Mouse (Mus musculus) testis, postnatal 14 days (tissue): ENCODE measurements around the gene Slc29a1.
A peak's percentile ranks its signal among the peaks of the same experiment; 100 is the strongest.

Source experiments
- DNase-seq: peaks from one replicate; pipeline ENCODE4 v3.0.0; 2021; ENCODE audit warnings: low spot score

The Slc29a1 gene

DNA sequence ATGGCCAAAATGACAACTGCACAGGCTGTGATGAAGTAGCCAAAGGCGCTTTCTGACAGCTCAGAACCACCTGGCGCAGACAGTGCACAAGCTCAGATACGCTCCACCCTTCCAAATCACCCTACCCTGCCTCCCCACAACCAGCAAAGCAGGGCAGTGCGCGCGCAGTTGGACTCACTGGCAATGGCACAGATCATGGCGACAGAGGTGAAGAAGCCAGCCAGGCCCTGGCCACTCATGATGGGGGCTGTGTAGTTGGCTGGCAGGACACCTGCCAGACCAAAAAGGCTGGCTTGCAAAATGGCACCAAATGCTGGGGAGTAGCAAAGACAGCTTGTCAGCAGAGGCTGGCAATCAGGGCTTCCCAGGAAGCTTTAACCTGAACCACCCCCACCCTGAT, 10.2 kb downstream of the Slc29a1 start:
- DNase-seq: no peak

GRCm38 (mm10) chr17:45588370-45588769, 11.0 kb downstream of the Slc29a1 start:
- no peak for DNase-seq

GRCm38 (mm10) chr17:45586449-45586837, 13.0 kb downstream of the Slc29a1 start:
- DNase-seq: no peak

GRCm38 (mm10) chr17:45585725-45586448, 13.5 kb downstream of the Slc29a1 start:
- DNase-seq: no peak

DNA sequence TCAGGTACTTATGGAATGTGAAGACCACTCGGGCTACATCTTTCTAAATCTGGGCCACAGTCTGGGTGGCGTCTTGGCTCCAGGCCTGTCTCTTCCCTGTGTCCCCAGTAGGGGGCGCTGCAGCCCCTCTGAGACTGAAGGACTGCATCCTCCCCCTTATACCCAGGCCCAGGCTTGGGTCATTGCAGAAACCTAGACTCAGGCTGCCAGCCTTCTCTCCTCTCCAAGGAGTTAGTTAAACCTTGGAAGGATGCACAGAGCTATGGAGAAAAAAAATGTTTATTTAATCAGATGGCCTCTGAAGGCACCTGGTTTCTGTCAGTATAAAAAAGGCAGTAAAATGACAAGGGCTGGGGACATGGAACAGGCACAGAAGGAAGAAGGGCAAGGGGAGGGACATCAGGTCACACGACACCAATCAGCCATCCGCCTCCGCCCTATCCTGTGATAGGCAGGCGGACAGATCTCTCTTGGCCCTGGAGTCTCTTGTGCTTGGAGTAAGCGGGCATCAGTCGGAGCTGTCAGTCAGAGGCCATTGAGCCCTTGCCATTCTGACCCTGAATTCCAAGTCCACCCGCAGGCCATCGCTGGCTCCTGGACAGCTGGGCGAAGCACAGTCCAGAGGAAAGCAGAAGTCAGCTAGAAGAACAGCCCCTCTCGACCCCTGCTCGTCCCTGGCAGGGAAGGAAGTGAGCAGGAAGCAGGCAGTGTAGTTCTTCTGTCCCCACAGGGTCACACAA, 14.3 kb downstream of the Slc29a1 start:
- DNase-seq: peak; percentile 74

- peak; percentile 87 for DNase-seq
These were observed 15.1 kb downstream of the Slc29a1 start for GRCm38 (mm10) chr17:45584096-45584896.

GRCm38 (mm10) chr17:45582715-45583355, 16.6 kb downstream of the Slc29a1 start:
- no peak for DNase-seq

GRCm38 (mm10) chr17:45582188-45582587, 17.2 kb downstream of the Slc29a1 start:
- no peak for DNase-seq

GRCm38 (mm10) chr17:45581567-45581983, 17.8 kb downstream of the Slc29a1 start:
- DNase-seq: no peak

- DNase-seq: no peak
These were observed 18.4 kb downstream of the Slc29a1 start for GRCm38 (mm10) chr17:45580958-45581477.

GRCm38 (mm10) chr17:45579554-45579953, 19.9 kb downstream of the Slc29a1 start:
- DNase-seq: no peak

GRCm38 (mm10) chr17:45578843-45579242, 20.6 kb downstream of the Slc29a1 start:
- no peak for DNase-seq

DNA sequence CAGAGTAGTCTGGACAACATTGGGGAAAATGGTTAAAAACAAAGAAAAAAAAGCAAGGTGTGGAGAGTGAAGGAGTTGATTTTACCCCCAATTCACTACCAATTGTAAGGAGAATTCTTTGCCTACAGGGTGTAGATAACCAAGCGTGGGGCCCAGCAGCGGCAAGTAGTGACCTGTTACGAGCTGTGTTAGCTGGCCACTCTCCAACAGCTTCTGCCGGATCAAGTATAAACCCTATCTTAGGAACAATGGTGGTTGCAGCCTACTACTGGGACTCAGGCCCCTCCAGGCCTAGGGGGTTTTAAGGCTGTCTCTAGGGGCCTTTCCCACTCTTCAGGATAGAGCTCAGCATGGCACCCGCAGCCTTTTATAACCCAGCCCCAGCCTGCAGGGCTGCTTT, 21.2 kb downstream of the Slc29a1 start:
- DNase-seq: no peak

- DNase-seq: no peak
These were observed 24.1 kb downstream of the Slc29a1 start for GRCm38 (mm10) chr17:45575123-45575897.

DNA sequence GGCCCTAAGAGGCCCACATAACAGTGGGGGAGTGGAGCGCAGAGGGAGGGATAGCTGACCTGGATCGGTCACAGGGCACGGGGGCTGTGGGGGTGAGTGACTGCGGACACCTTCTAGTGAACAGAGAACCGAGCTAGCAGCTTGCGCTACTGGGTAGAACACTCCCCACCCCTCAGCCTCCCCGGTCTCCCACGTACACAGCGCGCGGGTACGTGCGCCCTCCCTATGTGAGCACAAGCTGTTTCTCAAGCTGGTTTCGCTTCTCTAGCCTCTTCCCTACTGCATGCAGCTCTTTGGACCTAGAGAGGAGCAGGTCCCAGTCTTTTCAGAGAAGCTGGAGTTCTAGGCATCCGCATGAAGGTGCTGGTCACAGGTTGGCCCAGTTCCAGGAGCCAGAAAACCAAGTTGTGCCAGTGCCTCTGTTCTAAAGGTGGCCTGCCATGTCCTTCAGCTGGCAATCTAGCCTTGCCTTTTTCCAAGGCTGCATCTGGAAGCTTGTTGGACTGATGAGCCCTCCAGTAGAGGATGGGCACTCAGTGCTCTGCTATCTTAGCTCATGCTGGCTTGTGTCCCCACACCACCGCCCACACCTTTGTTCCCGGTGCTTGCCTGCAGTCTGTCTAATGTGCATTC, 25.2 kb downstream of the Slc29a1 start:
- DNase-seq: peak; percentile 80

DNA sequence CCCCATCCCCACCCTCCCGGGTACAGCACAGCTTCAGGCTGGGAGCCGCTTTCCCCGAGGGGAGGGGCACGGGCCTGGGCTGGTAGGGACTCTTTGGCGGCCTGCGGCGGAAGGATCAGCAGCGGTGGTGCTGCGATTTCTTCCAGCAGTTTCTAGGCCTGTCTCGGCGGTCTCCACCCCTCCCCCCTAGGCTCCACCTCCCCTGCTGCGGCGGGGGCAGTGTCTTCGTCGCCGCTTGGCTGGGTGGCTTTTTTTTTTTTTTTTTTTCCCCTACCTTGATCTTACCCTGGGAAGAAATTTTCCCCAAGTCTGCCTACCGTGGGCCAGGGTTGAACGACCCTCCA, 25.7 kb downstream of the Slc29a1 start:
- peak; percentile 94 for DNase-seq

DNA sequence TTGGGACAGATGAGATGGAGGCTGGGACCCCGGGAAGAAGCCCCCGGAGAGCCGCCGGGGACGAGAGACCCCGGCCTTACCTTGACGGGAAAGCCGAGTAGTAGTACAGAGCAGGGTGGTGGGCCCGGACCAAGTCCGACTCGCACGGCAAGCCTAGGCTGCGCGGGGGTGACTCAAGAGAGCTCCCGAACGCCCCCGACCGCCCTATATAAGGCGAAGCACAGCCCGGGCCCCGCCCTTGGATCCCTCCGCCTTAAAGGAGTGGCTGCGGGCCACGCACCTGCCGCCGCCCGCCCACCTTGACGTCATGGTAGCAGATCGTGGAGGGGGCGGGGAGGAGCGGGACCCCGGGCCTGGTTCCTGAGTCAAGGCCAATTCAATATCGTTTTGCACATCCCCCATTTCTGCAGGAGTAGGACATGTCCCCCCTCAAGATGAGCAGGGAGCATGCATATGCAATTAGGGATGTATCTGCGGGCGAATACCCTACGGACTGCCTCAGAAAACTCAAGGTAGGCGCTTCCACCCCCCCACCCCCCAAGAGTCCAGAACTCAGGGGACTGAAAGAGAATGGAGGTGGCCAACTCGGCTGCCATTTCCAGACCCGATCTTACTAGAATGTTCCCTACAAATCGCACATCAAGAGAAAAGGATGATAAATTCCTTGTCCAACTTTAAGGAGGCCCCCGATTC, 26.2 kb downstream of the Slc29a1 start, which contains the start of gene Hsp90ab1:
Gene Hsp90ab1 (minus strand): TSS at position 185 of the 693 bp plus-strand sequence.
- DNase-seq: peak; percentile 99

DNA sequence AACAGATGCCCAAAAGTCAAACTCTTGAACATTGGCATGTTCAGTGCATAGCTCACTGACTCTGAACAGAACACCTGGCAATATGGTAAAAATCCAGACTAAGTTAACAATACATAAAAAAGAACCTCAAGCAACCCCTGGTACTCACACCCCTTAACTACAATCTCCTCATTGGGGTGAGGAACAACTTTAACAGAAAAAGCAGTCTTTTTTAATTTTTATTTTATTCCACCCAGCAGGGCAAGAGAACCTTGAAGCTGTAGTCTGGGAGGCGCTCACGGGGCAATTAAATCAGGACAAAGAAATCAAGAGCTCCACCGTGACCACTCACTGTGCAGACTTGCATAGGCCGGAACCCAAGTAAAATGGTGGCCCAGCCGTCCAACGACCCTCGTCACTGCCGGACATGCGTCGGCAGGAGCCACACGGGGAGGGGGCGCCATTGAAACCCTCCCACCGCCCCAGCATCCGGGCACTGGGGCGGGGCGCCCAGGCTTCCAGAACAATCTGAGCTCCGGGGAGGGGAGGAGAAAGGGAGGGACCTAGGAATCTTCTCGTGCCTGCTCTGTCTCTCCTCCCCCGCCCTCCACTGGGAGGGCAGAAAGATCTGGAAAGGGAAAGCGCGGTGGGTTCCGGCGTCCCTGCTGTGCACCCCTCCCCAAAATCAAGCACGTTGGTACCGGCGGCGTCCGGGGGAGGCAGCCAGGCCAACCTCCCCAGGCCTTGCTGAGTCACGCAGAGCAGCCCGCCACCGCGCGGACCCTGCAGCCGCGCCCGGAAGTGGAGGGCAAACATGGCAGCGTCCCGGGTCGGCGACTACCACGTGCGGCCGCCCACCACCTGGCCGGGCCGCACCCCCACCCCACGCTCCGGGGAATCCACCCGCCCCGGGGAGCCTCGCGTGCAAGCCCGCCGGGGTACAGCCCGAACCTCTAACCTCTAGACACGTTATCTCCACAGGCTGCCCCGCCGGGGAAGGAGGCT, 27.0 kb downstream of the Slc29a1 start:
- DNase-seq: peak; percentile 82

GRCm38 (mm10) chr17:45569999-45570398, 29.4 kb downstream of the Slc29a1 start:
- DNase-seq: no peak
